Mouse (Mus musculus) urinary bladder, adult 2 months (tissue): ENCODE results near the gene Rin3. TPM values are rescaled to one million over a fixed set of nuclear protein-coding genes. Genes with fewer than 3 reads are reported as not detected.

Experiments used
- DNase-seq: peaks from one replicate; pipeline ENCODE4 v3.0.0; 2022; ENCODE audit warnings: low spot score
- polyA plus RNA-seq: library from polyadenylated mRNA; depleted of rRNA; stranded (reverse); fragments of >200 nt; gene quantifications from 2 replicates; pipeline ENCODE4 v1.2.3, GENCODE M21; 2012

Gene Rin3
- polyA plus RNA-seq, 1 experiment = 2.1 TPM

GRCm38 (mm10) chr12:102370931-102371500, 88.2 kb downstream of the Rin3 start:
- no peak for DNase-seq

DNA sequence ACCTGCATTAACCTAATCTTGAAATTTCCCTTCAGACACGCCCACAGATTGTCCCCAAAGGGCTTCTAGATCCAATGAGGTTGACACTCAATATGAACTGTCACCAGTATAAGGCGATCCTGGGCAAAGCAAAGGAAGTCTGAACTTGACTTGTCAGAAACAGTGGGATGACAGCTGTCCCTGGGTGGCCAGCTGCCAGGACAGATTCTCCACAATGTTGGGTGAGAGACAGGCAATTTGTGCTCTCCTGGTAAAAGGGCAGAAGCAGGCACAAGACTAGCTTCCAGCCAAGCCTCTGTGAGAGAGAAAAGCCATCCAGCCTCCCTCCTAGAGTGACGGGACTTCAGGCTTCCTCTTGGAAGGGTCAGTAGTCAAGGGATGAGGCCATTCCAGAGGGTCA, 89.5 kb downstream of the Rin3 start:
- DNase-seq = no peak

- no peak for DNase-seq
Measured at GRCm38 (mm10) chr12:102382180-102382579, 99.3 kb downstream of the Rin3 start.

DNA sequence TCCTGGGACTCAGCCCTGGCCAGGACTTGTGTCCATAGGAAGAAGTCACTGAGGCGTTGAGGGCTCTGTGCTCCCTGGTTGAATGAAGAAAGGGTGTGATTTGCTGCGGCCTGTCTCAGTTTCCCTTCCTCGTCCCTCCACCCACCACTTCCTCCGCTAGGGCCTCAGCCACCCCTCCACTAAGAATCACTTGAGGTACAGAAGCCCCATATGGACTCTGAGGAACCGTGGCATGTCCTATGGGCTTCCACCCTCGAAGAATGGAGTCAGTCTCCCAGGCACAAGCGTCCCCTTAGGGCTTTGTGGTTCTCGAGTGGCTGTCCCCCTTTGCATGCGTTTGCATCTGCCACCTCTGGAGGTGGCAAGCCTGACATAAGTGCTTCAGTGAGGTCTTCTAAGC, 100.4 kb downstream of the Rin3 start:
- DNase-seq = no peak

- DNase-seq = no peak
Measured at GRCm38 (mm10) chr12:102384819-102385218, 102.0 kb downstream of the Rin3 start.

- DNase-seq = peak; percentile 64
Measured at GRCm38 (mm10) chr12:102387219-102387917, 104.5 kb downstream of the Rin3 start.

GRCm38 (mm10) chr12:102390042-102390441, 107.2 kb downstream of the Rin3 start:
- DNase-seq = no peak

DNA sequence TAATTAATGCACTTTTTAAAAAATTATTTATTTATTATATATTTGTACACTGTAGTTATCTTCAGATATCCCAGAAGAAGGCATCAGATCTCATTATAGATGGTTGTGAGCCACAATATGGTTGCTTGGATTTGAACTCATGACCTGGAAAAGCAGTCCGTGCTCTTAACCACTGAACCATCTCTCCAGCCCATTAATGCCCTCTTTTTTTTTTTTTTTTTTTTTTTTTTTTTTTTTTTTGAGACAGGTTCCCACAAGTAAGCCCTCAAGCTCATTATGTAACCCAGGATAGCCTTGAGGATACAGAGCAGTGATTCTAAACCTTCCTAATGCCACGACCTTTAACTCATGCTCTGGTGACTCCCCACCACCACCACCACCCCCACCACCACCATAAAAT, 108.3 kb downstream of the Rin3 start:
- DNase-seq = no peak

DNA sequence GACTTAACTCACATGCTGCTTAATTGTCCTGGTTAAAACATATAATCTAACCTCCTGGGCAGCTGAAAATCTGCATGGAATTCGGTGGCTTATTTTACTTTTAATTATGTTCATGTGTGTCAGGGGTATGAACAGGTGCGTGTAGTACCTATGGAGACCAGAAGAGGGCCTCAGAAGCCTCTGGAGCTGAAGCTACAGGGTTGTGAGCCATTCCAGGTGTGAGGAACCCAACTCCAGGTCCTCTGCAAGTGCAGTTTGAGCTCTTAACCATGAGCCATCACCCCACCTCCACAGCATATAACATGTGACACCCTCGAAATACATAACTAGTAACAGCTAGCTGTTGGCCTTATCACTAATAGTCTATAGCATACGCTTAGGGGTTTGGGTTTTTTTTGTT, 109.1 kb downstream of the Rin3 start:
- no peak for DNase-seq

DNA sequence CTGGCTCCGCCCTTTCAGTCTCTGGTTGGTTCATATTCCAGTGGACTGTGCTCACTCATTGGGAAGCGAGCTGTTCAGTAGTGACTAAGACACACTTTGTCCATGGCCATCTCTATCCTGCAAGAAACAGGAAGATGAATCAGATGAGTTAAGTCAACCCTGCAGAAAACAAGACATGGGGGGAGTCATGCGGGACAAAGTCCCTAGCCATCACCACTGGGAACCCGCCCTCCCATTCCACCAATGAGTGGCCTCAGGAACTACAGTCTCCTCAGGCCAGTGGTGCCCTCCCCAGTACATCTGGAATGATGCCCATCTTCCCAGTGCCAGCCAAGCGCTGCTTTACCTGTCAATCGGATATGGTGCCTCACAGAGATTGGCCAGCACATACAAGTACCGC, 111.6 kb downstream of the Rin3 start:
- no peak for DNase-seq

DNA sequence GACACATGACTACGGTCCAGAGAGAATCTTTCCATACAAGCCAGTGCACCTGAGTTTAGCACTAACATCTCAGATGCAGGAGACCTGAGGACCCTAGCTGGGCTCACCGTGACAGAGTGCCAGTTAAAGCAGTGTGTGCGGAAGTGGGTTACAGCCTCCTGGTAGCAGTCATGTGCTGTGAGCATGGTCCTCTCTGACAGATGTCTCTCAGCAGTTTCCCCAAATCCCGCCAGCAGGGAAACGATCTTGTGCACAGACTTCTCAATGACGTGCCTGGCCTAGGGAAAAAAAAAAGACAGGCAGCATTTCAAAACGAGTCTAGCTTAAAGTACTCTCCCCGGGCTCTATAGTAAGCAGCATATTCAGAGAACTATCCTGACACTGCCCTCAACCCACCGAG, 112.7 kb downstream of the Rin3 start:
- DNase-seq = no peak

- no peak for DNase-seq
Measured at GRCm38 (mm10) chr12:102395998-102396991, 113.4 kb downstream of the Rin3 start.

DNA sequence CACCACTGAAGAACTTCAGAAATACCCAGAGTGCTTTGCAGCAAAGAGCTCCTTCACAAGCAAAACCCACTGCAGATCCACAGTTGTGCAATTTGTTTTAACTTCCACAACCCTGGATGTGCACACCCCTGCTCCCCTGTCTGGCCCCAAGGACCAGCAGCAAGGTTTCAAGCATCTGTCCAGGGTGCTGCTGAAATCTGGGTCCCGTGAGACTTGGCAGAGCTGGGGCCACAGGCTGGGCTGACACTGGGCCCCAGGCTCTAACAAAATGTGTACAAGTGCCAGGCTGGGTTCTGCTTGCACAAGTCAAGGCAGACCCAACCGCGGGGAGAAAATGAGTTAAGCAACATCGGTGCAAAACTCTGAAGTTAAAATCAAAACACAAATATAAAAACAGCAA, 115.7 kb downstream of the Rin3 start:
- no peak for DNase-seq

DNA sequence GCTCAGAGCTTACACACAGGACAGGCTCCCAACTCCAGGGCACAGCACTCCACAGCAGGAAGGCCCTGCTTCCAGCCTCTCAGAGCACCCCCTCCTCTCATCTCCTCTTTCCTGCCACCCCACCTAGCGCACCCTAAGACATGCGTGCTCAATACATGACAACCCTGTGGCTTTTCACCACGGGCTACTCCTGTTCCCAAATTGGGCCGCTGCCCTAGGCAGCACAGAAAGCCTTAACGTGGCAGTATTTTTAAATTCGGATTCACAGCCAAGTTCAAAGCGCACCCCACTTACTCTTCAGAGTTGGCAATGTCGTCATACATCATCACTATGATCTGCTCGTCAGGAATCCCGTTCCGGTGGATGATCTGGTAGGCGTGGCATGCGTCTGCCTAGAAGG, 130.3 kb downstream of the Rin3 start:
- DNase-seq = no peak

DNA sequence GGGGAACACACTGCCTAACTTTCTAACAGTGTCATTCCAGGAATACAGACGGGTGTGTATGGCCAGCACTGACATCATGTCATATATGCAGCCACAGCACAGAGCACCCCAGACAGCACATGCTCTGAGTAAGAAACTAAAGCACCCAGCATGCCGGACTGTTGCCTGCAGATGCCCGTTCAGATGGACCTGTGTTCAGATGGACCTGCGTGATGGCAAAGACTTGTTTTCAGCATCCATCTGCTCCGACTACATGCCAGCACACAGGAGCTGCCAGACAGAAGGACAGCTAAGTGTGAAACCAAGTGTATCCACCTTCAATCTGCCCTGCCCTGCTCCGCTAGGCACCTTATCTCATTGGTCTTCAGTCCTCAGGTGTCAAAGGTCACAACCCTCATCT, 131.8 kb downstream of the Rin3 start:
- no peak for DNase-seq

DNA sequence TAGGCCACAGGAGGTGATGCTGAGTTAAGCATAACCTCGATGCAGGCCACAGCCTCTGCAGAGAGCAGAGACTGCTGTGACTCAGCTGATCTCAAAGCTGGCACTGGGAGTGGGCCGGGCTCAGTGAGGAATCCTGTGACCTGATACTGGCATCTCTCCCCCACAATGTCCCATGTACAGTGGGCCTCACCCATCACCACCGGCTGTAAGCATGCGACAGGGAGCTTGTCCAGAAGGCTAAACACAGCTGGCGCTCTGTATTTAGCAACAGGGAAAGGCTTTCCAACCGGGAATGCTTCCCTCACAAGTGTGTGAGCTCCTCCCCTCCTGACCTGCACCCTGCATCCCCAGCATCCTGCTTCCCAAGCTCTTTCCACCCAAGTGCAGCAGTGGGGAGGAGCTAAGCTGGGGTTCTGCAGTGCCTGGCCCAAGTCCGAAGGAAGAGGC, 133.6 kb downstream of the Rin3 start:
- no peak for DNase-seq

DNA sequence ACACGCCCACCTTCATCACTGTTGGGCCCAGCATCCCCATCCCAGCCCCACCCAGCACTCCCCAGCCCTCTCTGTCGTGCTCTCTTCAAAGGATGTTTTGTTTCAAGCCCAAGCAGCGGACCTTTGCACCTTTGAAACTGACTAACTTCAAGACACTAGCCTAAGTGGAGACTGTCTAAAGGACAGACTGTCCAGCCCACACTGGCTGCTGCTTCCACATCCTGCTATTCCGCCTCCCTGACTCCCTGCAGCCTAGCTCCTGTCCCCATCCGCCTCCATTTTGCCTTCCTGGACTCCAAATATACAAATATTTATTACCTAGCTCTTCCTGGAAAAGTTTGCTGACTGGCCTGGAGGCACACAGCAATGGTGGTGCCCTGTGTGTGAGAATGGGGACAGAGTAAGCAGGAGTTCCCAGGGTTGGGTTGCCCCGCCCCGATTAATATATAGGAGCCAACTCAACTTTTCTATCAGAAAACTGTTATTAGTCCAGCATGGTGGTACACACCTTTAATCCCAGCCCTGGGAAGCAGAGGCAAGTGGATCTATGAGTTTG, 134.2 kb downstream of the Rin3 start:
- DNase-seq = no peak

DNA sequence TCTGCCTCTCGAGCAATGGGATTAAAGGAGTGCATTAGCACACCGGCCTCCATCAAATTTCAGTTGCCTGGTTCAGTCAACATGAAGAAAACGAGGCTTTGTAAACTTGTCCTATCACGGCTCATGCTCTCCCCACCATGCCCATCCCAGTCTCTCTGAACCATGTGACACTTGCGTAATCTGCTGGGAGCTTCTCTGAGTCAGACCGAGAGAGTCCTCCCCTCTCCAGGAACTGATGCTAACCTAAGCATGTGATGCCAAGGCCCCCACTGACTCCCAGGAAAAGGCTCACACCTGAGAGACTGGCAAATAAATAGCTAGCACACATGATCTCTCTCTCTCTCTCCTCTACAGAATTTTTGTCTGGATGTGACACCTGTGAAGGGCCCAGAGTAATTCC, 134.9 kb downstream of the Rin3 start:
- DNase-seq = no peak

- no peak for DNase-seq
Measured at GRCm38 (mm10) chr12:102419544-102419943, 136.7 kb downstream of the Rin3 start.

DNA sequence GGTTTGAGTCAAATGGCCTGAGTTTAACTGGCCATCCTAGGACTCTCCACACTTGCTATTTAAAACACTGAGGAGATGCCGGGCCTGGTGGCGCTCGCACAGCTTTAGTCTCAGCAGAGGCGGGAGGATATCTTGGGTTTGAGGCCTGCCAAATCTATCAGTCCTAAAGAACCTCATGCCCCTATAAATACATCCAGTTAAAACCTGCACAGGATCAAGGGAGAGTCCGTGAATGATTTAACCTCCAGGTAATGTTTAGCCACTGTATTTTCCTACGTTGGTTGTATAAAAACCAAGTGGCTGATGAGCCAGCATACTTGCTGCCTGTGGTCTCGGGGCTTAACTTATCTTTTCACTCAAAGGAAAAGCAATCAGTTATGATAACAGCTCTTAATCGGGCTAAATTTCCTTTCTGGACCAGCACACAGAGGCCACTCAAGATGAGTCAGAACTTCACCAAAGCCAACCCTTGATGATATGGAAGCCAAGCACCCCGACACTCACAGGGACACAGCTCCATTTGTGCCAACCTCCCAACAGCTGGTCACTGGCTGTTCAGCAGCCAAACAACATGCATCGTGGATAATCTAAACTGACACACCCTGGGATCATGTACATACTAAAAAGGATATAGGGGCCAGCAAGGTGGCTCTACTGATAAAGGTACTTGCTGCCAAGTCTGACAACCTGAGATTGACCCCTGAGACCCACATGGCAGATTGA, 137.5 kb downstream of the Rin3 start:
- DNase-seq = no peak

GRCm38 (mm10) chr12:102422065-102422464, 139.2 kb downstream of the Rin3 start:
- DNase-seq = no peak
